Mouse (Mus musculus) urinary bladder, postnatal 4 days (tissue): Measurements from ENCODE around the gene Pkp2.
"Not testable (repeated sequence)": the region's sequence is repeated elsewhere in the genome, so short reads cannot be mapped to it uniquely, and the experiment has no call there.

ENCODE experiments used
- DNase-seq, 2 experiments: peaks; one replicate each; pipeline ENCODE4 v3.0.0; 2021 to 2022; ENCODE audit warnings: low spot score in 2 of 2

Gene Pkp2

GRCm38 (mm10) chr16:16213079-16213760 lies at the start of gene Pkp2:
Gene Pkp2, plus strand, starts transcription at chr16:16213318.
- DNase-seq: peak; percentile 36 to 61

GRCm38 (mm10) chr16:16197374-16197773 lies 15.7 kb upstream of the Pkp2 start:
- no peak for DNase-seq

GRCm38 (mm10) chr16:16201991-16202390 lies 11.1 kb upstream of the Pkp2 start:
- DNase-seq: not testable (repeated sequence)

GRCm38 (mm10) chr16:16204648-16205047 lies 8.5 kb upstream of the Pkp2 start:
- no peak for DNase-seq

GRCm38 (mm10) chr16:16212723-16213078 lies 417 bp upstream of the Pkp2 start:
- no peak for DNase-seq

GRCm38 (mm10) chr16:16213761-16214305 lies 715 bp downstream of the Pkp2 start:
- no peak for DNase-seq

- DNase-seq: no peak
Measured at GRCm38 (mm10) chr16:16215645-16216387, 2.7 kb downstream of the Pkp2 start.

- no peak for DNase-seq
Measured at GRCm38 (mm10) chr16:16216934-16217333, 3.8 kb downstream of the Pkp2 start.

GRCm38 (mm10) chr16:16219835-16220234 lies 6.7 kb downstream of the Pkp2 start:
- no peak for DNase-seq

GRCm38 (mm10) chr16:16222651-16223050 lies 9.5 kb downstream of the Pkp2 start:
- no peak for DNase-seq

- DNase-seq: no peak
Measured at GRCm38 (mm10) chr16:16224506-16224924, 11.4 kb downstream of the Pkp2 start.

GRCm38 (mm10) chr16:16225828-16226227 lies 12.7 kb downstream of the Pkp2 start:
- DNase-seq: no peak

- DNase-seq: no peak
Measured at GRCm38 (mm10) chr16:16230439-16230838, 17.3 kb downstream of the Pkp2 start.

GRCm38 (mm10) chr16:16233919-16234318 lies 20.8 kb downstream of the Pkp2 start:
- no peak for DNase-seq

- not testable (repeated sequence) for DNase-seq
Measured at GRCm38 (mm10) chr16:16236681-16237080, 23.6 kb downstream of the Pkp2 start.

GRCm38 (mm10) chr16:16238356-16238755 lies 25.2 kb downstream of the Pkp2 start:
- no peak for DNase-seq

GRCm38 (mm10) chr16:16244711-16245110 lies 31.6 kb downstream of the Pkp2 start:
- no peak for DNase-seq

GRCm38 (mm10) chr16:16250470-16250869 lies 37.4 kb downstream of the Pkp2 start:
- DNase-seq: no peak

- DNase-seq: peak in 1 of 2 experiments; percentile 26
Measured at GRCm38 (mm10) chr16:16253326-16254074, 40.4 kb downstream of the Pkp2 start.

- DNase-seq: no peak
Measured at GRCm38 (mm10) chr16:16255217-16255616, 42.1 kb downstream of the Pkp2 start.

- DNase-seq: no peak
Measured at GRCm38 (mm10) chr16:16255874-16256273, 42.8 kb downstream of the Pkp2 start.

- no peak for DNase-seq
Measured at GRCm38 (mm10) chr16:16256672-16257071, 43.6 kb downstream of the Pkp2 start.
